Mouse (Mus musculus) adrenal gland, postnatal 14 days (tissue): ENCODE results near the gene Mrgprd. TPM values are rescaled to one million over a fixed set of nuclear protein-coding genes. Genes with fewer than 3 reads are reported as not detected.

ENCODE experiments used
- DNase-seq: peaks from one replicate; pipeline ENCODE4 v3.0.0; 2021; ENCODE audit warnings: mixed read lengths
- total RNA-seq: library from RNA; stranded (reverse); gene quantifications from 2 replicates; pipeline ENCODE4 v1.2.3, GENCODE M21; 2021

The Mrgprd gene
- total RNA-seq, 1 experiment from 2014 or later = not detected

GRCm38 (mm10) chr7:145302488-145303285 is 11.9 kb upstream of the Mrgprd start:
- DNase-seq = peak; percentile 72

DNA sequence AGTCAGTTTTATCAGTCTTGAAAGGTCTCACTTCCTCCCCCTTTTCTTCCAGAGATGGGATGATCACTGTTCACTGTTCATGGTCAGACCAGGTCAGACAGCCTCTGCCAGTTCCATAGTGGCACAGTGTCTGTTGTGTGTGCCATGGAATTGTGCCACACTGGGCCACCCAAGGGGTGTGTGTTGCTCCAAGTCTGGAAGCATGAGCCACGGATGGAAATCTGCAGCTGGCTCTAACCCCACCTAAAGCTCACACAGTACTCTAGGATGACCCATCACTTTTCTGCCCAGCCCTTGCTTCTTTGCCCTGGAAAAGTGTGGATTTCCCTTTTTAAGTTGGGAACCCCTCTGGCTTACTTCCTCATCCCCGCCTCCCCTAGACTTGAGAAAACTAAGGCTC is 10.5 kb upstream of the Mrgprd start:
- no peak for DNase-seq

DNA sequence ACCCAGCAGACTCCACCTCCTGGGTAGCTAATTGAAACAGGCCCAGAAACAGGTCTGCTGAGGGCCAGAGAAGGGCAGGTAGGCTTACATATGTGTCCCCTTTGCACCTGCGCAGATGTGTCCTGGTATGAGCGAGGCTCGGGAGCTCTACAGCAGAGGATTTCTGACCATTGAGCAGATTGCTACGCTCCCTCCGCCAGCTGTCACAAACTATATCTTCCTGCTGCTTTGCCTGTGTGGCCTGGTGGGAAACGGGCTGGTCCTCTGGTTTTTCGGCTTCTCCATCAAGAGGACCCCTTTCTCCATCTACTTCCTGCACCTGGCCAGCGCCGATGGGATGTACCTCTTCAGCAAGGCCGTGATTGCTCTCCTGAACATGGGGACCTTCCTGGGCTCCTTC is 7.0 kb upstream of the Mrgprd start:
- DNase-seq = no peak

DNA sequence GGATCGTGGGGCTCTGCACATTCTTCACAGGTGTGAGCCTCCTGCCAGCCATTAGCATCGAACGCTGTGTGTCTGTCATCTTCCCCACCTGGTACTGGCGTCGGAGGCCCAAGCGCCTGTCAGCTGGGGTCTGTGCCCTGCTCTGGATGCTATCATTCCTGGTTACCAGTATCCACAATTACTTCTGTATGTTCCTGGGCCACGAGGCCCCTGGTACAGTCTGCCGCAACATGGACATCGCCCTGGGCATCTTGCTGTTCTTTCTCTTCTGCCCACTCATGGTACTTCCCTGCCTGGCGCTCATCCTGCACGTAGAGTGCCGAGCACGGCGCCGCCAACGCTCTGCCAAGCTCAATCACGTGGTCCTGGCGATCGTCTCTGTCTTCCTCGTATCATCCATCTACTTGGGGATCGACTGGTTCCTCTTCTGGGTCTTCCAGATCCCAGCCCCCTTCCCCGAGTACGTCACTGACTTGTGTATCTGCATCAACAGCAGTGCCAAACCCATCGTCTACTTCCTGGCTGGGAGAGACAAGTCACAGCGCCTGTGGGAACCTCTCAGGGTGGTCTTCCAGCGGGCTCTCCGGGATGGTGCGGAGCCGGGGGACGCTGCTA is 6.5 kb upstream of the Mrgprd start:
- no peak for DNase-seq

DNA sequence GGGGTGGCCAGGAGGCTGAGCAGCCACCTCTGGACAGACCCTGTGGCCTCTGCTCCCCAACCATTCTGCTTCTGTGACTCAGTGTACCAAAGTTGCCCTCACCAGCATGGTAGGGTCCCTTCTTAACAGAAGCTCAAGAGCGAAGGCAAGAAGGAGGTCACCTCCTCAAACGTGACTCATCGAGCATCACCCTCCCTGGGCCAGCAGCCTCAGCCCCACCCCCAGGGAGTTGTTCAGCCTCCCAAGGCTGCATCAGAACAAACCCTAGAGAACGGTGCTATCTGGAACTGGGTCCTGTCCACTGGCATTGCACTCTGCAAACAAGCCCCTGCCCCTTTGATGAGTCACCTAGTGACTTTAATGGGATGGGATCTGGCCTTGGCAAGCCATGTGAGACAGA is 5.8 kb upstream of the Mrgprd start:
- DNase-seq = peak; percentile 83

DNA sequence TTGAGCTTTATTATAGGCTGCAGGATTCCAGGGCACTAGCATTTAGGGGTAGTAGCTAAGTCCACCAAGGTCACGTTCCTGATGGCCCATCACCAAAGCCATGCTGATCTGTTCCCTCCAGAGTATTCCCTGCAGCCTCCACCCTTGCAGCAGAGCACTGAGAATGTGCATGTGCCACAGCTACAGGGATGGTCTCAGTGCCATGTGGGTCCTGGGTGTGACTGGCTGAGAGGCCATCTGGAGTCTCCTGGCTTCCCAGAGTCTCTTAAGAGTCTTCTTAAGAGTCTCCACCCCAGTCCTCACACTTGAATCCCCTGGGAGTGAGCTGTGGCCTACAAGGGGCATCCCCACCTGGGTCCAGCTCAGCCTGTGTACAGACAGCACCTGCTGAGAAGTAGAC is 4.8 kb upstream of the Mrgprd start:
- no peak for DNase-seq

- DNase-seq = no peak
Measured at GRCm38 (mm10) chr7:145310526-145310925, 4.1 kb upstream of the Mrgprd start.

DNA sequence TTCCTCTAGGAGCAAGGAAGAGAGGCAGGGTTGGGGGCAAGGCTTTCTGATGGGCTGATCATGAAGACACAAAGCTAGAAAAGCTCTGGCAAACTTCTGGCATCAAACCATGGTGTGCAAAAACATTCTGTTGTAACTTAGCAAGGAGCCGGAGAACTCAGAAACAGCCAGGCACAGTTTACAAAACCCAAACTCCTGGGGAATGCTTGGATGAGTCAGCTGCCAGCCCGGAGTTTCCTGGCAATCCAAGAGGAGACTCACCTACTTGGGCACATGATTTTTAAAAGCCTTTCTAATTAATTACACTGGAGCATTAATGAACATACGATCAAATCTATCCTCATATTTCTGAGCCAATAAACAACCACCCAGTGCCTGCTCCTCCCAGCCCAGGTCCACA is 2.5 kb upstream of the Mrgprd start:
- DNase-seq = peak; percentile 37

GRCm38 (mm10) chr7:145317522-145317921 is 2.9 kb downstream of the Mrgprd start:
- DNase-seq = no peak

DNA sequence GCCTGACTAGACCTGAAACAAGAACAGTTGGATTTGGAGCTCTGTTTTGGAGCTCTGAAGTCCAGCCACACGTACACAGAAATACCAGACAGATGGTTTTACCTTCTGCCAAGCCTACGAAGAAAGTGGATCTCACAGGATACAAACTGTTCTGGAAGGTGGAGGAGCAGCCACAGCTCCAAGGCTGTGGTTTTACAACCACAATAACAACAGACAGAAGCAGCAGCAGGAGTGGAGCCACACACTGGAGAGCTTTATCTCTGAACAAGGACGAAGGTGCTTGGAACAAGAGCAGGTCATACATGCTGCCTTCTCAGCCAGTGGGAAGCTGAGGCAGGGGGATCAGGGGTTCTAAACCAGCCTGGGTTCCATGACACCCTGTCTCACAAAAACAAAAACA is 4.8 kb downstream of the Mrgprd start:
- DNase-seq = no peak

GRCm38 (mm10) chr7:145323607-145324006 is 9.0 kb downstream of the Mrgprd start:
- no peak for DNase-seq

DNA sequence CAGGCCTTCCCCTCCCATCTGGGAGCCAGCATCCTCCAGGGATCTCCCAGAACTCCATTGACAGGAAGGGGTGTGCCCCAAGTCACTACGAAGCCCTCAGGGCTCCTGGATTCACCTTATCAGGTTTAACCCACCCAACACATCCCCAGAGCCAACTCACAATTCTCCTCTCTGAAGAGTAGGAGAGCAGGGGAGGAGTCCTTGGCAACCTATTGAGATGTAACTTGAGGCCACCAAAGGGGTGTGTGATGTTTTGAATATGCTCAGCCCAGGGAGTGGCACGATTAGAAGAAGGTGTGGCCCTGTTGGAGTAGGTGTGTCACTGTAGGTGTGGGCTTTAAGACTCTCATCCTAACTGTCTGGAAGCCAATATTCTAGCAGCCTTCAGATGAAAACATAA is 11.1 kb downstream of the Mrgprd start:
- DNase-seq = no peak

DNA sequence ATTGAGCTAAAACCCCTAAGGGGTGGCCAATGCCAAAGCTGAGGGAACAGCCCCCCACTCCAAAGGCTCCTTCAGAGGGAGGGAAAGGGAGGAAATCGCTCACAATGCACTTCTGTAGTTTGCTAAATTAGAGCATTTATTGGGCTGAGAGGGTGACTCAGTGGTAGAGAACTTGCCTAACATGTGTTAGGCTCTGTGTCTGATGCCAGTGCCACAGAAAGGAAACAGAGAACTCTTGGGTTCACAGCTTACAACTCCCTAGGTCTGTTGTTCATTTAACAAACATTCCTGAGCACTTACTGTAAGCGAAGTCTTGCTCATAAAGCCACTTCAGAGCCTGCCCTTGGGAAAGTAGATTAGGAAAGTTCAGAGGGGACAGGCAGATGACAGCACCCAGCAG is 15.3 kb downstream of the Mrgprd start:
- DNase-seq = no peak

DNA sequence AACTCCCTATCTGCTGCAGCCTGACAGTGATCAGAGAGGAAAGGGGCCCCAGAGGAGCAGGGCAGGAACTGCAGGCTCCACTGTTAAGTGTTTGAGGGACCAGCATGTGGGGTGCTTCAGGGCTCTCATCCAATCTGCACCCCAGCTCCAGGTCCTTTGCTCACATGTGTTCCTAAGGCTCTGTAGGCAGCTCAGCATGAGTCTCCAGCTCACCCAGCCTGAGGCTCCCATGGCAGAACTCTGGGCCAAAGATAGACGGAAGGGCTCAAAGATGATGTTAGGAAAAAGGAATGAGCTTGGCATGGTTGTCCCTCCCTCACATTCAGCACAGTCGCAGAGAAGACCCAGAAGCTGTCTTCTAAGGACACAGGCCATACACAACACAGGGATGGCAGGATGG is 16.0 kb downstream of the Mrgprd start:
- DNase-seq = no peak

DNA sequence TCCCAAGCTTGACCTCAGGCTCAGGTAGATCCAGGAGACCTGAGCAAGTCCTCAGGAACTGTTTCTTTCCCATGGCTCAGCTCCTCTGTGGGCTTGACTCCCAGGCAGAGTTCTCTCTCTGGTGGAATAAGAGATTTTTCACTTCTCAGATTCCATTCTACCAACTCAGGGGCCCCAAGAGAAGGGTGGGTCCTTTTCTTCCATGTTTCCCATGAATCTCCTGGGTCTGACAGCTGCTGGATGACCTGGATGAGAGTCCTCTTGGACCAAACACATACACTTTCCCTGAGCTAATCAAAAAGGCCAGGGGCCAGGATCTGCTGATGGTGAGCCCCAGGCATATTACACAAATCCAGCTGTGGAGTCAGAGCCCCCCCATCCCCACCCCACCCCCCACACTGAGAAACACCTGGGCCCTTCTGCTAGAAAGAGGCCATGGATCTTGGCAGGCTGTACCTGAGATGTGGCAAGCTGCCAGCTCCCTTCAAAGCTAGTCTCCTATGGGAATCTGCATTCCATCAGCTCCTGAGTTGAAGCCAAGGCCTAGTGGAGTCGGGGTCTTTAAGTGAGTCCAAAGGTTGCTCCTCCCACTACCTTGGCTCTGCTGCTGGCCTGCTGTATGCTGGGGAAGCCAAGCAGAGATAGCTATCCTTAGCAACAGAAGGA is 17.9 kb downstream of the Mrgprd start:
- DNase-seq = no peak

DNA sequence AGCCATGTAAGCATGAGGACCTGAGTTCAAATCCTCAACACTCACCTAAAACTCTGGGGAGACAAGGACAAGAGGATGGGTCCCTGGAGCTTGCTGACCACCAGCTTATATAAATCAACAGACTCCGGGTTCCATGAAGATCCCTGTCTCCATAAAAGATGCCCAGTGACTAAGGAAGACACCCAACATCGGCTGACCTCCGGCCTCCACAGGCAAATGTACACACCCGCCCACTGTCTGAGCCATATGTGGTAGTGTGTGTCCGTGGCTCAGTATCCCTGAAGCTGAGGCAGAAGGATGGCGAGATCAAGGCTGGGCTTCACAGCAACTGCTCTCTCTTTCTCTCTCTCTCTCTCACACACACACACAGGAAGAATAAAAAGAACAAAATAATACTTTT is 19.3 kb downstream of the Mrgprd start:
- DNase-seq = no peak

- no peak for DNase-seq
Measured at GRCm38 (mm10) chr7:145334428-145335027, 19.9 kb downstream of the Mrgprd start.

GRCm38 (mm10) chr7:145335199-145335598 is 20.6 kb downstream of the Mrgprd start:
- DNase-seq = no peak

DNA sequence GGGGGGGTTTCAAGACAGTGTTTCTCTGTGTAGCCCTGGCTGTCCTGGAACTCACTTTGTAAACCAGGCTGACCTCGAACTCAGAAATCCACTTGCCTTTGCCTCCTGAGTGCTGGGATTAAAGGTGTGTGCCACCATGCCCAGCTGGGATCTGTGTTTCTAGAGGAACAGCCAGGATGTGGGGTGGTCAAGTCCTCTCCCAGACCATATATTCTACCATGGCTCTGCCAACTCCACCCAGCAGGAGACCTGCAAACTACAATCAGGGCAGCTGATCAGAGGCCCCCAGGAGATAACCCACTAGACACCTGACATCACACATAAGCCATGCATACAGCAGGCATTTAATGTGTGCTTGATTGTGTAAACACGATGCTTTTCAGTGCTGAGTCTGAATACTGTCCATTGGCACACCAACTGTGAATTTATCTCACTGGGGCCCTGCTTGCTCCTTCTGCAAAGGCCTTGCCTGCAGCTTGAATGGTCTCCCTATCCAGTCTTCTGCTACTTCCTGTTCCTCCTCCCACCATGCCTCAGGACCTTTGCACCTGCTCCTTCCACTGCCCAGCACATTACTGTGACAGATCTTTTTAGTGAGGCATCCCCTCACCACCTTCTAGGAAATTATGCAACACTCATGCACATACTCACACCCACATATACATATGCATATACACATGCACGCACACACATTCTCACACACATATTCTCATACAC is 21.1 kb downstream of the Mrgprd start:
- DNase-seq = no peak

DNA sequence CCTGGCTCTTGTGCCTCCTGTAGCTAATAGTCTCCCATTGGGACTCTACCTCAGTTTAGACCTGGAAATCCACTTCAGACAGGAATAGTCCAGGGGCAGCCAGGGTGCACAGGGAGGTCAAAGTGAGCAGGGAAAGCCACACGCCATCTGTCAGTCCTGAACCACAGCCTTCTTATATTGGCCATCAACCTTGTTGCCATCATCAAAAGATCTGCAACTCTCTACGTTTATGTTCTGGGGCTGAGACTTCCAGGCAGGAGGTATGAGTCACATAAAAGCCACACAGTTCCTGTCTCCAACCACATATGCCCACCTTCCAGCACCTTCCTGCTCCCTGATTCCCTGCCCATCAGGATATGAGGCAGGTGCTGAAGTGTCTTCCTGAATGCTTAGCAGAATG is 23.3 kb downstream of the Mrgprd start:
- DNase-seq = no peak

DNA sequence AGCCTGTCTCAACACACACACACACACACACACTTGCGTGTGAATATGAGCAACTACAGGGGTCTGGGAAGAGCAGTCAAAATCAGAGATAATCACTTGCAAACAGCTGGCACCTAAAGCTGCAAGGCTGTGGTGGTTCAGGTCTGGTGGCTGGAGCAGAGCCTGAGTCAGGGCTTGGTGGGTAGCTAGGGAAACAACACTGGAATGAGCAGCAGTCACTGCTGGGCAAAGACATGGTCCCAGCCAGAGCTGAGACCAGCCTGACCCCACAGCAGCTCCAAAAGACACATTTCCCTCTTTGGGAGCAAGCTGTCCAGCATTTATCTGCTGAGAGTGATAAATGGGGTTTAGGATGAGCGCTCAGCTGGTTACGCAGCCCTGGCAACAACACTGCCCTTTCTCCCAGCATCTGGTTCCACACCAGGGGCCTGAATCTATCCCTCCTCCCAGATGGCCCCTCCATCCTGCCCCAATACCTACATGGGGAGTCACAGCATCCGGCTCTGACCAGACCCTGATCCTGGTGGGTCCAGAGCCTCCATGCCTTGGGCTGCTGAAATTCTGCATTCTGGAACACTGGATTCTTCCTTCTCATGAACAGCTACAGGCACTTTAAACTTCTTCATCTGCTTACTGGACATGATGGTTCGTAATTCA is 25.7 kb downstream of the Mrgprd start:
- no peak for DNase-seq
